Mouse (Mus musculus) ovary, postnatal 36 days (tissue): ENCODE data around the gene Dapp1.
"Not testable (repeated sequence)": the region's sequence is repeated elsewhere in the genome, so short reads cannot be mapped to it uniquely, and the experiment has no call there.

Experiments used
- DNase-seq: peaks from one replicate; pipeline ENCODE4 v3.0.0; 2022; ENCODE audit warnings: low spot score, mixed read lengths

Gene Dapp1

DNA sequence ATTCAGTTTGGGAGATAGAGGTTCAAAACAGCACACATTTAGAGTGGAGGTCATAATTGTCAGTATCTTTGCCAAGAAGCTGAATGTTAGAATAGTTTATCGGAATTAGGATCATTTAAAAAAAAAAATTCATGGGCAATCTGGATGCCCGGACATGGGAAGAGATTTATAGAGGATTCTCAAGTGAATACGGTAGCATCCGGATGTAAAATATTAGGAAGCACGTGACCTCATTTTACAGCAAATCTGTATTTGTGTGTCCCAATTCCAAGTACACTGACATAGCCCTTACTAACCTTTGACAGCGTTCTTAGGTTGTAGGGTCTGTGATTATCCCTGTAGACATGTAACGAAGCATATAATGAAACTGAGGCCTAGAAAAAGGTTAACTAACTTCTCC is 61.9 kb downstream of the Dapp1 start:
- no peak for DNase-seq

DNA sequence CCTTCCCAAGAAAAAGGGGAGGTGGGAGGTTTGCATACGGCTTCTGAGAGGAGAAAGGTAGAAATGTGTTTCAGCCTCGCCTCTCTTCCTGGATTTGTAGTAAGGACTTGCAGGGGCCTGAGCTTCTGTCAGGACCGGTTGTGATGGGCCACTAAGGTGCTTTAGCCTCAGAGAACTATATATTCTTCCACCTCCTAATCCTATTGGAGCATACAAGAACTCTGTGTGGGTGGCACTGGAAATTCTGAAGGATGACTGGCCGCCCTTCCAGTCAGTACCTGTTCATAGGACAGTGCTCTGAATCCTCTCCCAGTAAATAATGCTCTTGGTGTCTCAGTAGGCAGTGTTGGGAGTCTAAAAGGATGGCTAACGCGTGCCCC is 62.4 kb downstream of the Dapp1 start:
- DNase-seq = no peak

DNA sequence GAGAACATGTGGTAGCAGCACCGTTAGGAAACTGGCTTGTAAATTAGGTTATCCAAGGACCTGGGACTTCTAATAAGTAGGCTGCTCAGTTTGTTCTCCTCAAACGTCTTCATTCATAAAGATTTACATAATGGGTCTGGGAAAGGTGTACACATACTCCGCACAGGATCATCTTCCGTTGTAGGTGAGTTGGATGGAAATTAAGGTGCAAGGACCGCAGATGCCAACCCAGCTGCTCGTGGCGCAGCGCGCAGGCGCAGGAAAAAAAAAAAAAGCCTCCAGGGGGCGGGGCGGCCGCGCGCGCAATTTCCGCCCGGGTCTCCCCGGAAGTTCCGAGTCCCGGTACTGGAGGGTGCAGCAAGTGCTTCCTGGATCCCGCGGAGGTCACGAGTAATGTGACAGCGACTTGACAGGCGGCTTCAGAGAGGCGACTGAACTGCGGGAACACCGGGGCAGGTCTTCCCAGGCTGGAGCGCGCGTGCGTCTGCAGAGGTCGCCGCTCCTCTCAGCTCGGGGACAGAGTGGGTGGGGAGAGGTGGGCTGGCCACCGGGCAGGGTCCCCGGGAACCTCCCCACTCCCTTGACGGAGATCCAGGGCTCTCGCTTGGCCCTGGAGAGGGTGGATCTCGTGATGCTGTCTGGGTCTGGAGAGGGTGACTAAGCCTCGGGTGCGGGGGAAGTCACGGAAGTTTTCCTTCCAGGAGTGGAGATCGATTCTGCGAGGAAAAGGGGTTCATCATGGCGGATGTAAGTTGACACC is 63.0 kb downstream of the Dapp1 start, which contains the start of gene Lamtor3:
TSS of gene Lamtor3 (plus strand) at position 335 of the 760 bp plus-strand sequence.
- peak; percentile 86 for DNase-seq

DNA sequence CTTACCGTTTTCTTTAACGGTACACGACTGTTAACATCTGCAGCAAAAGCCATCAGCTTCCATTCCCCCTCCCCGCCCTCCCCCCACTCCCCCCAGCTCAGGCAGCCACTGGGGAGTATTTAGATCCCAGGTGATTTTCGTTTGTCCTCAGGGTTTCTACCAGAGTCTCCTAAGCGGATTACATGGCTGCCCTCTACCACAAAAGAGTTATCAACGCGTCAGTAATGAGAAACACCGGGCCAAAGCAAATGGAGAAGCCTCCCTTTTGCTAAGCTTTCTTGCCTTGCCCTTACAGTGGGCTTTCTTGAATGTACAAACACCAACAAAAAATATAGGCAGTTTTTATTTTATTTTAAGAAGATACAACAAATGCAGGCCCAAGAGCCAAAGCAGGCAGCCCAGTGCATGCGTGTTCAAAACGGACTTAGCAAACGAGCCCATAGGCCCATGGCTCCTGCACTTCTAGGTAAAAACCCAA is 63.6 kb downstream of the Dapp1 start:
- no peak for DNase-seq

DNA sequence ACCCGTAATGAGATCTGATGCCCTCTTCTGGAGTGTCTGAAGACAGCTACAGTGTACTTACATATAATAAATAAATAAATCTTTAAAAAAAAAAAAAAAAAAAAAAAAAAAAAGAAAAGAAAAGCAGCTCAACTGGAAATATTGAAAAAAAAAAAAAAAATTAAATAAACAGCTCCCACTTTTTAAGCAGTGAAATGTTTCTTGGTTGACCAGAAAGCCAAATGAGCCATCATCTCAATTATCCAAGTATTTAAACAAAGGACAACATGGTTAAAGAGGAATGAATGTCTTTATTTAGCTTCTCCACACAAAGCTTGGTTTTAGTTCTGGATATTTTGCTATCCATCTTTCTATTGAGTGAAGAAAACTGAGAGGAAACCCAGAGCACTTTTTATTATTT is 66.8 kb downstream of the Dapp1 start:
- DNase-seq = not testable (repeated sequence)

DNA sequence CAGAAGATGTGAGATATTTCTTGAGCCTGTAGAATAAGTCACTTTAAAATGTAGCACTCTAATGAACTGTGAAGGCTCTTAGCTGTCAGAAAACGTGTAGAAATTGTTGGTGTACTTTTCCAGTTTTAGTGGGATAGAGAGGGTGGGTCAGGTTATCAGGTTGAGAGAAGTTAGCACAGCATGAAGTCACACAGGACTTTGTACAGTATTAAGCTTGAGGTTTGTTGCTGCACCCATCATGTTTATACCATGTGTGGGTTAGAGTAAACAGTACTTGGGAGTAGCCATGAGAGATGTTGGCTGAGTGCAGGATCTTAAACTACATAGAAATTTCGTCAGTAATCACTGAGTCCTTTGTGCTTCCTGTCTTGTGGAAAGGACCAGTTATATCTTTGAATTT is 68.3 kb downstream of the Dapp1 start:
- no peak for DNase-seq

DNA sequence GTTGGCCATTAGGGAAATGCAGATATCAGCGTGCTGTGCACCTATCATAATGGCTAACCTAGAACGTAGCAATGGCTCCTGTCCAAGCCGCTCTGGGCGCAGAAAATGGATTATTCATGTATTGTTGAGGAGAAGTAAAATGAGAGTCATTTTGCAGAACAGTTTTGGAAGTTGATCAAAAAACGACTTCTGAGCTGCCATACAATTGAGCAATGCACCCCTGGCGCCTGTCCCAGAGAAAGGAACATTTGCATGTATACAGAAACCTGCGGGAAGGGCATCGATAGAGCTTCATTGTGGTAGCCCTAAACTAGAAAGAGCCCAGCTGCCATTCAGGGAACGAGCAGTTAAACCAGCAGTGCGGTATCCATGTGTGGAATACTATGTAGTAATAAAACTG is 81.2 kb downstream of the Dapp1 start:
- no peak for DNase-seq

DNA sequence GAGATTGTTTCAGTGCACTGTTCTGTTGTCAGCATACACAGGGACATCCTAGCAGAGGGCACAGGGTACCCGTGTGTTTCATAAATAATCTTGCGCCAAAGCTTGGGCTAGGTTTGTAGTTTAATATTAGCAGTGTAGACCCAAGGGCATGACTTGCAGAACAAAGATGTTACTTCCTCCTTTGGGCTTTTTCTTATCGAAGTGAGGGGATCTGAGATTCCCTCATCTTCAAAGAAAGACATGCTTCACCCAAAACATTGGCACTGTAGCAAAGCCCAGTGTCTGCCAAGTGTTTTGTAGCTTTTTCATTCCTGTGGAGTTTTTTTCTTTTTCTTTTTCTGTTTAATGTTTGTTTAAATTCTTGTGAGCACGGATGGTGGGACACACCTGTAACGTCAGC is 83.7 kb downstream of the Dapp1 start:
- no peak for DNase-seq

DNA sequence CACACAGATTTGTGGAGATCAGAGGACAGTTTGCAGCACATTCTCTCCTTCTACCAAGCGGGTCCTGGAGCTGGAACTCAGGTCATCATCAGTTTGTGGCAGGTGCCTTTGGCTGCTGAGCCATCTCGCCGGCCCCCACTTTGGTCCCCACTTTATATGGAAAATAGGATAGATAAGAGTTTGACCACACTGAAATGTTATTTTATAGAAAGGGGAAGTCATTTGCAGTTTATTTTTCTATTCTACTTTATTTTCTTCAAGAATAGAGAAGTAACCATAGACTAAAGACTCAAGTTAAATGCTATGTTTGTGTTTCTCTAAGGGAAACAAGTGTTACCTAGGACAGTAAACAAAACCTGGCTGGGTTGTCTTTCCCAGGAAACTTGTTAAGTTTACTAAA is 84.5 kb downstream of the Dapp1 start:
- no peak for DNase-seq

DNA sequence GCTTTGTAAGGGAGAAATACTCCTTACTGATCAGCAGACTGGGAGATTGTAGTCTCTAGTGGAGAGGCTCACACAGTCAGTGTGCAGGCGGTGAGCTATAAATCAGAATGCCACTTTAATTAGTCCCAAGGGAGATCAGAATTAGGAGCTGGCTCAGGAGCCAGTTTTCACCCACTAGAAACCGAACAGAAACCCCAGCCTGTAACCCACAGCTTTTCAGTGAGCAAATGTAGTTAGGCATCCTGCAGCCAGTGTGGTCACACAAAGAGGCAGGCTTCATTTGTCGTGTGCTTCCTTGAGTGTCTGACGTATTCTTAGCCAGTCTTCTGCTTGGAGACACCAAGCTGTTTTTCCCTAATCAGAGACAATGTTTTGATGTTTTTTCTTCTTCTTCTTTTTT is 85.0 kb downstream of the Dapp1 start:
- DNase-seq = no peak

DNA sequence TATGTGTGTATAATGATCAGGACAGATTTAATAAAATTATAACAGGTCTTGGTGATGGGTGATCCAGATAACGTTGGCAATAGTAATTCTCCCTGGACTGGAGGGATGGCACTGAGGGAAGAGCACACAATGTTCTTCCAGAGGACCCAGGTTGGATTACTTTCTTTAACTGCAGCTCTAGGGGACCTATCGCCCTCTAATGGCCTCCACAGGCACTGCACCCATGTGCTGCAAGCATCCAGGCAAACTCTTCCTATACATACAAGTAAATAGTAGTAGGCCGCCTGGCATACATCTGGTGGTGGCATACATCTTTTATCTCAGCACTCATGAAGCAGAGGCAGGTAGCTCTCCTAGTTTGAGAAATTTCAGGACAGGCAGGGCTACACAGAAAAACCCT is 86.1 kb downstream of the Dapp1 start:
- no peak for DNase-seq

DNA sequence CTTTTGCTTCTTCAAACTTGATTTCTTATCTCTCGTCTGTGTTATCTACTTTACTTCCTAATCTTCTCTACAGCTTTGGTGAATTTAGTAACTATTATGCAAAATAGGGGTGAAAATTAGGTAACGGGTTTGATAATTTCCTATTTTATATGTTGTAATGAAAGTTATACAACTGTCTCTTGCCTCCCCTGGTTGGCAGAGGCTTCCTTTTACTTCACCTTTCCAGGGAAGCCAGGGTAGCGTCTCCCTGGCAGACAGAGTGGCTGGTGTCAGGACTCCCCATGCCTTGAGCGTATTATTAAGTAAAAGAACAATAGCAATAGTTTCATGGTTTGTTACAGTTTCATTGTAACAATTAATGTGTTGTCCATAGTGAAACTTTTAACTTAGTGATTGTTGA is 87.6 kb downstream of the Dapp1 start:
- DNase-seq = no peak

DNA sequence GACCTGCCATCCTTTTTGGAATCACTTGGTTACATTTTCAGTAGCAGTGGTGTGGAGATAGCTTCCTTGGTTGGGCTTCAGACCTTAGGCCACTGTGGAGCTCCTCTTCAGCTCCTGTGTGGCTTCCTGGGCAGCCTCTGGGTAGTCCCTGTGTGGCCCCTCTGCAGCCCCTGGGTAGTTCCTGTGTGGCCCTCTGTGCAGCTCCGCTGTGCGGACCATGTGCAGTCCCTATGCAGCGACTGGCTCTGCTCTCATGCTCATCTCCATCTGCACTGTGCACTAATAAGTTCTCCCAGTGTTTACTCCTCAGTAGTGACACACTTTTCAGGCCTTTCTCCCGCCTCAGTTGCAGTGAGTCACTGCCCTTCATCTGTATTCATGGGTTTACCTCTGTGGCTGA is 89.2 kb downstream of the Dapp1 start:
- no peak for DNase-seq

DNA sequence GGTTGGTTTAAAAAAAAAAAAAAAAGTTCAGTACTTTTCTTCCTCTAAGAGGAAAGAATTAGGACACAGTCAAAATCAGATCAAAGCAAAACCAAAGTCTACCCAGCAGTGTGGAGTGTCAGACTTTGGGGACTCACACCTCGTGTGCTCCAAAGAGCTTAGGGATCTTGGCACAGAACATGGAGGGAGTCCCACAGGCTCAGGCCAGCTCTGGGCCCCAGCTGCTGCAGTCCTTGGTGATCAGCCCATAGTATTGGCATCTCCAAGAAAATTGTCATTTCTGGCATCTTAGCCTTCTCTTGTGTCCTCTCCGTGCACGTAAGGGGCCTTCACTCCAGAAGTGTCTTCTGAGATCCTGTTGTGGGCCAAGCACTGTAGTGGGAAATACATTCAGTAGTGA is 90.3 kb downstream of the Dapp1 start:
- DNase-seq = no peak

DNA sequence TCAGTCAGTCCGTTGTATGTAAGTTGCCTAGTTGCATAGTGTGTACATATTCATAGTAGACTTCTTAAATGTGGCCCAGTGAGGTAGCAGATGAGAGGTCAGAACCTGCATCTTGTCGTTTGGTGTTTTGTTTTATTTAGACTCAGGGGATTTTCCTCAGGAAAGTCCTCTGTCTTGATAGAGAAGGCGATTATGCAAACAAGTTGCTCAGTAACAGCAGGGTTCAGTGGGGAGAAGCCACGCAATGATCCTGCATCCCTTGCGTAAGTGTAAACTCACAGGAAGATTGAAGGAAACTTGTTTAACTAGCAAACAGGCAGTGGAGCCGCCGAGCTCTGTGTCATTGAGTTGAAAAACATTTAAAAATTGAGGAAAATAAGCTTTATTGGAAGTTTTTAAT is 93.4 kb downstream of the Dapp1 start:
- no peak for DNase-seq

DNA sequence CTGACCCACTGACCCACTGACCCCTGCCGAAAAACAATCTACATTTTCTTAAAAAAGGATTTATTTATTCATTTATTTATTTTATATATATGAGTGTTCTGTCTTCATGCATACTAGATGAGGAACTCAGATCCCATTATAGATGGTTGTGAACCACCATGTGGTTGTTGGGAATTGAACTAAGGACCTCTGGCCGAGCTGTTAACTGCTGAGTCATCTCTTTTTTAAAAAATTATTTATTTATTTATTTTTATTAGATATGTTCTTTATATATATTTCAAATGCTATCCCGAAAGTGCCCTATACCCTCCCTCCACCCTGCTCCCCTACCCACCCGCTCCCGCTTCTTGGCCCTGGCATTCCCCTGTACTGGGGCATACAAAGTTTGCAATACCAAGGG is 100.3 kb downstream of the Dapp1 start:
- DNase-seq = no peak
